Mouse (Mus musculus) midbrain, embryonic 14.5 days (tissue): ENCODE data around the gene Mitf. TPM values are rescaled to one million over a fixed set of nuclear protein-coding genes. Genes with fewer than 3 reads are reported as not detected.

Experiments
- ATAC-seq: fragments of 200-750 bp; cut with Nextera tagmentation; 2 replicates; pipeline ENCODE4 v1.8.0; 2017; ENCODE audit warnings: moderate number of reproducible peaks, moderate library complexity; ENCODE audit not compliant: low FRiP score, low TSS enrichment
- DNase-seq: peaks from one replicate; pipeline ENCODE4 v3.0.0-alpha.2; 2015
- H3K27ac ChIP-seq: fragments of 300-500 bp; sonication (generic); replicated peaks from 2 replicates; pipeline ENCODE4 v1.5.1; 2014; ENCODE audit warnings: mild to moderate bottlenecking, low read depth, low read length, moderate library complexity
- H3K27me3 ChIP-seq: fragments of 300-500 bp; sonication (generic); 2 replicates; pipeline ENCODE4 v1.6.1; 2014; ENCODE audit warnings: low read length, control low read depth, mixed read lengths; ENCODE audit not compliant: control insufficient read depth, insufficient read depth
- H3K36me3 ChIP-seq: fragments of 300-500 bp; sonication (generic); 2 replicates; pipeline ENCODE4 v1.6.1; 2014; ENCODE audit warnings: low read length, control low read depth; ENCODE audit not compliant: control insufficient read depth, insufficient read depth
- H3K4me1 ChIP-seq: fragments of 300-500 bp; sonication (generic); 2 replicates; pipeline ENCODE4 v1.6.1; 2014; ENCODE audit warnings: mild to moderate bottlenecking, antibody characterized with exemption, low read length, control low read depth; ENCODE audit not compliant: control insufficient read depth, insufficient read depth
- H3K4me2 ChIP-seq: fragments of 300-500 bp; sonication (generic); 2 replicates; pipeline ENCODE4 v1.6.1; 2014; ENCODE audit warnings: mild to moderate bottlenecking, low read length, moderate library complexity
- H3K4me3 ChIP-seq: fragments of 300-500 bp; sonication (generic); replicated peaks from 2 replicates; pipeline ENCODE4 v1.5.1; 2014; ENCODE audit warnings: low read depth, low read length
- H3K9ac ChIP-seq: fragments of 300-500 bp; sonication (generic); replicated peaks from 2 replicates; pipeline ENCODE4 v1.6.1; 2014; ENCODE audit warnings: mild to moderate bottlenecking, low read length, moderate library complexity
- H3K9me3 ChIP-seq: fragments of 300-500 bp; sonication (generic); 2 replicates; pipeline ENCODE4 v1.6.1; 2016; ENCODE audit warnings: low read length, control low read depth, mixed read lengths; ENCODE audit not compliant: control insufficient read depth
- WGBS: fragments of 180-500 bp; shearing (Covaris S2); extraction: QIAGEN DNeasy Blood & Tissue Kit; methylation state at CpG from one replicate; pipeline ENCODE4 v1.1.7; 2014; 5-methylcytosine and 5-hydroxymethylcytosine counted together
- polyA plus RNA-seq: library from polyadenylated mRNA; unstranded; fragments of >200 nt; fragmentation: Nextera tagmentation; extraction: Ambion mirVana; gene quantifications from 2 replicates; pipeline ENCODE4 v1.2.1, GENCODE M21; 2014

Gene Mitf
- polyA plus RNA-seq, result 0.67 and 0.74 TPM in 2 replicates

- WGBS, result under 1% methylated on average over 51 of the region's 51 CpGs
- H3K36me3 ChIP-seq, result no peaks in the 10 kb centered on the region
- H3K4me2 ChIP-seq, result peak within 1 kb of the TSS; percentile 99
- H3K4me1 ChIP-seq, result no peaks in the 10 kb centered on the region
- no peaks in the 10 kb centered on the region for H3K27me3 ChIP-seq
- H3K9ac ChIP-seq, result peak within 1 kb of the TSS; percentile 54
- H3K9me3 ChIP-seq, result no peaks in the 10 kb centered on the region
- peak; percentile 94 for DNase-seq
- peak within 1 kb of the TSS; percentile 64 for H3K4me3 ChIP-seq
- ATAC-seq, result peak; percentile 95
- no peak within 1 kb of the TSS for H3K27ac ChIP-seq
Observed at GRCm38 (mm10) chr6:97806781-97807743, at the start of gene Mitf. Gene Mitf, plus strand, starts transcription at chr6:97807052.

GRCm38 (mm10) chr6:97757361-97757760, 49.5 kb upstream of the Mitf start:
- no peaks in the 10 kb centered on the region for H3K27me3 ChIP-seq
- H3K4me3 ChIP-seq, result no peak overlapping the region
- no peaks in the 10 kb centered on the region for H3K9me3 ChIP-seq
- DNase-seq, result no peak
- H3K36me3 ChIP-seq, result no peaks in the 10 kb centered on the region
- WGBS, result 88% methylated on average over 2 of the region's 2 CpGs
- H3K9ac ChIP-seq, result no peak overlapping the region
- ATAC-seq, result no peak
- H3K4me2 ChIP-seq, result no peak overlapping the region
- H3K27ac ChIP-seq, result no peak overlapping the region
- H3K4me1 ChIP-seq, result peaks cover 5% of the 10 kb centered on the region; the same call in 1 of the 2 replicates

- Histone ChIP-seq H3K36me3 (no peaks in the 10 kb centered on the region), H3K4me2 (no peak overlapping the region), H3K27ac (no peak overlapping the region), H3K9ac (no peak overlapping the region), H3K9me3 (no peaks in the 10 kb centered on the region), H3K27me3 (no peaks in the 10 kb centered on the region), H3K4me1 (peaks cover 5% of the 10 kb centered on the region; the same call in 1 of the 2 replicates), H3K4me3 (no peak overlapping the region)
- ATAC-seq, result no peak
- no peak for DNase-seq
- WGBS, result 65% methylated on average over 4 of the region's 4 CpGs
Observed at GRCm38 (mm10) chr6:97758884-97759283, 48.0 kb upstream of the Mitf start.

- ATAC-seq (no peak), DNase-seq (peak; percentile 80)
- 17% methylated on average over 4 of the region's 4 CpGs for WGBS
- Histone ChIP-seq H3K4me1 (peaks cover 5% of the 10 kb centered on the region; the same call in 1 of the 2 replicates), H3K27me3 (no peaks in the 10 kb centered on the region), H3K27ac (no peak overlapping the region), H3K36me3 (no peaks in the 10 kb centered on the region), H3K4me3 (no peak overlapping the region), H3K4me2 (no peak overlapping the region), H3K9me3 (no peaks in the 10 kb centered on the region), H3K9ac (no peak overlapping the region)
Observed at GRCm38 (mm10) chr6:97759301-97759700, 47.6 kb upstream of the Mitf start.

- ATAC-seq (no peak), DNase-seq (peak; percentile 70)
- H3K9me3 ChIP-seq, result no peaks in the 10 kb centered on the region
- no peaks in the 10 kb centered on the region for H3K27me3 ChIP-seq
- H3K36me3 ChIP-seq, result no peaks in the 10 kb centered on the region
- H3K4me3 ChIP-seq, result no peak overlapping the region
- H3K4me2 ChIP-seq, result no peak overlapping the region
- no peak overlapping the region for H3K9ac ChIP-seq
- peaks cover 5% of the 10 kb centered on the region; the same call in 1 of the 2 replicates for H3K4me1 ChIP-seq
- WGBS, result 4% methylated on average over 4 of the region's 4 CpGs
- no peak overlapping the region for H3K27ac ChIP-seq
Observed at GRCm38 (mm10) chr6:97761326-97761725, 45.5 kb upstream of the Mitf start.

GRCm38 (mm10) chr6:97763970-97764369, 42.9 kb upstream of the Mitf start:
- no peak overlapping the region for H3K9ac ChIP-seq
- no peaks in the 10 kb centered on the region for H3K9me3 ChIP-seq
- H3K4me2 ChIP-seq, result no peak overlapping the region
- no peaks in the 10 kb centered on the region for H3K36me3 ChIP-seq
- H3K4me1 ChIP-seq, result peaks cover 5% of the 10 kb centered on the region; the same call in 1 of the 2 replicates
- ATAC-seq (no peak), DNase-seq (no peak)
- no peak overlapping the region for H3K4me3 ChIP-seq
- WGBS, result 54% methylated on average over 3 of the region's 3 CpGs
- H3K27ac ChIP-seq, result no peak overlapping the region
- no peaks in the 10 kb centered on the region for H3K27me3 ChIP-seq

- Histone ChIP-seq H3K4me1 (no peaks in the 10 kb centered on the region), H3K9me3 (no peaks in the 10 kb centered on the region), H3K36me3 (no peaks in the 10 kb centered on the region), H3K27ac (no peak overlapping the region), H3K27me3 (no peaks in the 10 kb centered on the region), H3K9ac (no peak overlapping the region), H3K4me3 (no peak overlapping the region), H3K4me2 (no peak overlapping the region)
- 88% methylated on average over 2 of the region's 2 CpGs for WGBS
- DNase-seq (no peak), ATAC-seq (no peak)
Observed at GRCm38 (mm10) chr6:97767836-97768235, 39.0 kb upstream of the Mitf start.

- Histone ChIP-seq H3K36me3 (no peaks in the 10 kb centered on the region), H3K27me3 (no peaks in the 10 kb centered on the region), H3K27ac (no peak overlapping the region), H3K4me1 (no peaks in the 10 kb centered on the region), H3K4me3 (no peak overlapping the region), H3K9ac (no peak overlapping the region), H3K9me3 (no peaks in the 10 kb centered on the region), H3K4me2 (no peak overlapping the region)
- 89% methylated on average over 7 of the region's 7 CpGs for WGBS
- ATAC-seq (no peak), DNase-seq (no peak)
Observed at GRCm38 (mm10) chr6:97769549-97769948, 37.3 kb upstream of the Mitf start.

GRCm38 (mm10) chr6:97781316-97781715, 25.5 kb upstream of the Mitf start:
- Histone ChIP-seq H3K36me3 (no peaks in the 10 kb centered on the region), H3K4me1 (no peaks in the 10 kb centered on the region), H3K27me3 (no peaks in the 10 kb centered on the region), H3K9ac (no peak overlapping the region), H3K27ac (no peak overlapping the region), H3K4me2 (no peak overlapping the region), H3K9me3 (no peaks in the 10 kb centered on the region), H3K4me3 (no peak overlapping the region)
- WGBS, result 91% methylated on average over 5 of the region's 5 CpGs
- ATAC-seq, result no peak
- DNase-seq, result no peak
